16 mouse cellular contexts compared by ENCODE assay signal in the genomic region with DNA sequence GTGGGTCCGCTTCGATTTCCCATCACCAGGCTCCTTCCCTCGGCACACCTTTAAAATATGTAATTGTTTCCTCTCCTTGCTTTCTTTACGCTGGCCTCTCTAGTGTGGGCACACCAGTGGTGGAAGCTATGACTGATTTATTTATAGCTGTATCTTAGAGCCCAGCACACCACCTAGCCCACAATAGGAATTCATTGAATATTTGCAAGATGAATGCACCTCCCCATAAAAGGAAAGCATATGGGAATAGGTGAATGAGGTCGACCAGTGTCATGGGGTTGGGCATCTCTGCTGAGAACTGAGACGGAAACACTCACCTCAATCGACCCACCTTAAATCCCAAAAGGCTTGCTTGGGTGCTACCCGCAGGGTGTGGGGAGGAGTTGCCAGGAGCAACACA.
"Had no signal": no experiment of that assay in that cellular context is flagged by ENCODE, and none has a peak within 500 bp of the region (broad histone marks: within the 10 kb centered on the region; RNA-seq: fewer than 3 reads in every experiment).

No protein-coding gene starts in this region.

- H3K27me3 ChIP-seq: lung, embryonic 15.5 days; megakaryocyte, embryonic 14.5 days; midbrain, embryonic 13.5 days; midbrain, embryonic 15.5 days; neural tube, embryonic 12.5 days; stomach, embryonic 15.5 days had no signal

- H3K4me3 ChIP-seq: lung, embryonic 15.5 days; megakaryocyte, embryonic 14.5 days; midbrain, embryonic 13.5 days; midbrain, embryonic 15.5 days; neural tube, embryonic 12.5 days; stomach, embryonic 15.5 days had no signal

- H3K4me2 ChIP-seq: lung, embryonic 15.5 days; midbrain, embryonic 11.5 days; midbrain, embryonic 13.5 days; midbrain, embryonic 15.5 days; neural tube, embryonic 12.5 days; stomach, embryonic 15.5 days had no signal

- H3K9ac ChIP-seq: lung, embryonic 15.5 days; midbrain, embryonic 13.5 days; midbrain, embryonic 15.5 days; neural tube, embryonic 12.5 days; stomach, embryonic 15.5 days had no signal

- H3K36me3 ChIP-seq: lung, embryonic 15.5 days; midbrain, embryonic 13.5 days; midbrain, embryonic 15.5 days; neural tube, embryonic 12.5 days; stomach, embryonic 15.5 days had no signal

- H3K4me1 ChIP-seq: lung, embryonic 15.5 days; megakaryocyte, embryonic 14.5 days; midbrain, embryonic 13.5 days; midbrain, embryonic 15.5 days; neural tube, embryonic 12.5 days; stomach, embryonic 15.5 days had no signal

- ATAC-seq: lung, postnatal 0 days; midbrain, embryonic 13.5 days; midbrain, embryonic 15.5 days had no signal

- H3K27ac ChIP-seq: lung, embryonic 15.5 days; macrophage; midbrain, embryonic 13.5 days; midbrain, embryonic 15.5 days; neural tube, embryonic 12.5 days; stomach, embryonic 15.5 days; stomach, postnatal 0 days had no signal

- H3K9me3 ChIP-seq: lung, embryonic 15.5 days; midbrain, embryonic 13.5 days; midbrain, embryonic 15.5 days; neural tube, embryonic 12.5 days; stomach, embryonic 15.5 days had no signal

- DNase-seq: lung, adult 2 months; lung, postnatal 14 days; lung, postnatal 36 days; right cerebral cortex, postnatal 14 days; thymus, adult 2 months; thymus, postnatal 25 days had no signal
